Mouse (Mus musculus): ENCODE data around the gene Iqgap3.

The Iqgap3 gene

GRCm38 (mm10) chr3:88149510-88149974 lies 67.8 kb downstream of the Iqgap3 start:
- DNase-seq (ENCODE audit: low spot score in 2 of 2) = no peak

GRCm38 (mm10) chr3:88150061-88150998 lies 68.6 kb downstream of the Iqgap3 start:
- peak in 1 of 2 experiments; percentile 57 for DNase-seq (ENCODE audit: low spot score in 2 of 2)

- peak in 1 of 2 experiments; percentile 30 for DNase-seq (ENCODE audit: low spot score in 2 of 2)
Measured at GRCm38 (mm10) chr3:88150999-88151364, 69.2 kb downstream of the Iqgap3 start.

GRCm38 (mm10) chr3:88152056-88152455 lies 70.3 kb downstream of the Iqgap3 start:
- no peak for DNase-seq (ENCODE audit: low spot score in 2 of 2)

GRCm38 (mm10) chr3:88153290-88154011 lies 71.7 kb downstream of the Iqgap3 start:
- no peak for DNase-seq (ENCODE audit: low spot score in 2 of 2)

GRCm38 (mm10) chr3:88154236-88154635 lies 72.5 kb downstream of the Iqgap3 start:
- DNase-seq (ENCODE audit: low spot score in 2 of 2) = no peak

GRCm38 (mm10) chr3:88156817-88157216 lies 75.0 kb downstream of the Iqgap3 start:
- no peak for DNase-seq (ENCODE audit: low spot score in 2 of 2)

- DNase-seq (ENCODE audit: low spot score in 2 of 2) = no peak
Measured at GRCm38 (mm10) chr3:88157771-88158597, 76.2 kb downstream of the Iqgap3 start.

GRCm38 (mm10) chr3:88158991-88159390 lies 77.2 kb downstream of the Iqgap3 start:
- no peak for DNase-seq (ENCODE audit: low spot score in 2 of 2)

- DNase-seq (ENCODE audit: low spot score in 2 of 2) = no peak
Measured at GRCm38 (mm10) chr3:88160856-88161255, 79.1 kb downstream of the Iqgap3 start.

- DNase-seq (ENCODE audit: low spot score in 2 of 2) = peak; percentile 82 to 83
Measured at GRCm38 (mm10) chr3:88162259-88162658, 80.5 kb downstream of the Iqgap3 start.

GRCm38 (mm10) chr3:88162811-88163210 lies 81.0 kb downstream of the Iqgap3 start:
- no peak for DNase-seq (ENCODE audit: low spot score in 2 of 2)

- DNase-seq (ENCODE audit: low spot score in 2 of 2) = no peak
Measured at GRCm38 (mm10) chr3:88163847-88164246, 82.1 kb downstream of the Iqgap3 start.

GRCm38 (mm10) chr3:88164263-88164662 lies 82.5 kb downstream of the Iqgap3 start:
- no peak for DNase-seq (ENCODE audit: low spot score in 2 of 2)

- peak; percentile 59 to 72 for DNase-seq (ENCODE audit: low spot score in 2 of 2)
Measured at GRCm38 (mm10) chr3:88166056-88166455, 84.3 kb downstream of the Iqgap3 start.

GRCm38 (mm10) chr3:88170361-88170760 lies 88.6 kb downstream of the Iqgap3 start:
- DNase-seq (ENCODE audit: low spot score in 2 of 2) = no peak
